Mouse (Mus musculus): ENCODE measurements around the gene Foxj3.

DNA sequence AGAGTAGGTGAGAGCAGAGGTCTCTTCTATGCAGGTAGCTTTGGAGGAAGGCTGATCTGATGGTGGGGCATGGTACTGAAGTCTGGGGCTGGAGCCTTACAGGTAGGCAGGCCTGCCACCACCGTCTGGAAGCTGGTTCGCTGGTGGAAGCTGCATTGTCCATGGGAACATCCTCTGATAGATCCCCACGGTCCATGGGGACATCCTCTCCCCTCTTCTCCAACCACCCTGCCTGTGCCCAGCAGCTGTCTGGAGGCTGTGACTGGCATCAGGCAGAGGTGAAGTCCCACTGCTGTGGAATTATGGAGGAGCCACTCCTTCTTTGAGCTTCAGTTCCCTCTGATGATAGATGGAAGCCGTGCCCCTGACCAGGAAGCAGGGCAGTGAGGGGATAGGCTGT is 131.8 kb downstream of the Foxj3 start:
- no peak for TF ChIP-seq CTCF (IDR thresholded peaks at IDR 0.05; ENCODE audit: borderline replicate concordance, insufficient read depth, low read depth, low read length)
- TF ChIP-seq POLR2A (IDR thresholded peaks at IDR 0.05; ENCODE audit: borderline replicate concordance, insufficient read depth, low read length), result no peak

Measured in cerebellum, adult 2 months (tissue).